Mouse (Mus musculus) midbrain, embryonic 12.5 days (tissue): ENCODE results near the gene 1500011B03Rik. TPM values are rescaled to one million over a fixed set of nuclear protein-coding genes. Genes with fewer than 3 reads are reported as not detected.

Experiments used
- ATAC-seq: fragments of 200-750 bp; cut with Nextera tagmentation; 2 replicates; pipeline ENCODE4 v1.8.0; 2017; ENCODE audit warnings: low read depth, moderate TSS enrichment, moderate library complexity; ENCODE audit not compliant: low FRiP score
- H3K27ac ChIP-seq: fragments of 300-500 bp; sonication (generic); replicated peaks from 2 replicates; pipeline ENCODE4 v1.5.1; 2016; ENCODE audit warnings: mild to moderate bottlenecking
- H3K27me3 ChIP-seq: fragments of 300-500 bp; sonication (generic); 2 replicates; pipeline ENCODE4 v1.6.1; 2016; ENCODE audit warnings: mild to moderate bottlenecking
- H3K36me3 ChIP-seq: fragments of 300-500 bp; sonication (generic); 2 replicates; pipeline ENCODE4 v1.6.1; 2016
- H3K4me1 ChIP-seq: fragments of 300-500 bp; sonication (generic); 2 replicates; pipeline ENCODE4 v1.6.1; 2016
- H3K4me2 ChIP-seq: fragments of 300-500 bp; sonication (generic); replicated peaks from 2 replicates; pipeline ENCODE4 v1.6.1; 2016; ENCODE audit warnings: mild to moderate bottlenecking, moderate library complexity
- H3K4me3 ChIP-seq: fragments of 300-500 bp; sonication (generic); 2 replicates; pipeline ENCODE4 v1.5.1; 2016; ENCODE audit warnings: mild to moderate bottlenecking
- H3K9ac ChIP-seq: fragments of 300-500 bp; sonication (generic); replicated peaks from 2 replicates; pipeline ENCODE4 v1.6.1; 2016; ENCODE audit warnings: mild to moderate bottlenecking, moderate library complexity
- H3K9me3 ChIP-seq: fragments of 300-500 bp; sonication (generic); 2 replicates; pipeline ENCODE4 v1.6.1; 2016; ENCODE audit warnings: mild to moderate bottlenecking
- WGBS: fragments of 180-500 bp; shearing (Covaris S2); methylation state at CpG from one replicate; pipeline ENCODE4 v1.1.7; 2016; 5-methylcytosine and 5-hydroxymethylcytosine counted together
- polyA plus RNA-seq: library from polyadenylated mRNA; unstranded; fragments of >200 nt; fragmentation: Nextera tagmentation; extraction: Ambion mirVana; gene quantifications from 2 replicates; pipeline ENCODE4 v1.2.1, GENCODE M21; 2016

The 1500011B03Rik gene
- polyA plus RNA-seq, 1 experiment from 2014 or later = 167 TPM

GRCm38 (mm10) chr5:114795653-114796052 lies 27.6 kb downstream of the 1500011B03Rik start:
- 53% methylated on average over 9 of the region's 9 CpGs for WGBS
- H3K9ac ChIP-seq = no peak overlapping the region
- 0 out of 2 replicates have a peak overlapping the region, but pooled peaks have one; percentile 30 for H3K27ac ChIP-seq
- no peak overlapping the region for H3K4me3 ChIP-seq
- H3K36me3 ChIP-seq = peaks cover 54% of the 10 kb centered on the region
- ATAC-seq = no peak
- H3K9me3 ChIP-seq = no peaks in the 10 kb centered on the region
- no peaks in the 10 kb centered on the region for H3K27me3 ChIP-seq
- 0 out of 2 replicates have a peak overlapping the region, but pooled peaks have one; percentile 1 for H3K4me2 ChIP-seq
- peaks cover 23% of the 10 kb centered on the region for H3K4me1 ChIP-seq

- H3K9ac ChIP-seq = 0 out of 2 replicates have a peak overlapping the region, but pooled peaks have one; percentile 16
- WGBS = 46% methylated on average over 9 of the region's 9 CpGs
- H3K4me1 ChIP-seq = peaks cover 23% of the 10 kb centered on the region
- no peak overlapping the region for H3K4me3 ChIP-seq
- H3K27ac ChIP-seq = 0 out of 2 replicates have a peak overlapping the region, but pooled peaks have one; percentile 30
- no peak for ATAC-seq
- peaks cover 54% of the 10 kb centered on the region for H3K36me3 ChIP-seq
- 0 out of 2 replicates have a peak overlapping the region, but pooled peaks have one; percentile 1 for H3K4me2 ChIP-seq
- H3K27me3 ChIP-seq = no peaks in the 10 kb centered on the region
- no peaks in the 10 kb centered on the region for H3K9me3 ChIP-seq
Observed at GRCm38 (mm10) chr5:114795231-114795630, 28.0 kb downstream of the 1500011B03Rik start.

DNA sequence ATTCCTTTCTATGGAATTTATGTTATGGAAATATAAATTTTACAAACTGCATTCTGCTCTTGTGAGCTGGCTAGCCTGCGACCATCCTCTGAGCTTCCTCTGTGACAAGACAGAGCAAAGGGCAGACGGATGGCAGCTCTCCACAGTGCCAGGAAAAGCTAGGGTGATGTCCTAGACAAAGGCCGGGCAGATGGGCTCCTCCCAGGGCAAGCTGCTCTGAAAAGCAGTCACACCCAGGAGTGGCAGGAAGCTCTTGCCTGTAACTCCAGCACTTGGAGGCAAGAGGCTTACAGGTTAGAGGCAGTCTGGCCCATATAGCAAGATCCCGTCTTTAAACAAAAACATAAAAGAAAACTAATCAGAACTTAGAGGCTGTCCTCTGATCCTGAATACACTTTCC lies 28.7 kb downstream of the 1500011B03Rik start:
- H3K27ac ChIP-seq = 0 out of 2 replicates have a peak overlapping the region, but pooled peaks have one; percentile 21
- ATAC-seq = no peak
- 66% methylated on average over 4 of the region's 4 CpGs for WGBS

GRCm38 (mm10) chr5:114793317-114793716 lies 30.0 kb downstream of the 1500011B03Rik start:
- H3K4me1 ChIP-seq = peaks cover 23% of the 10 kb centered on the region
- no peaks in the 10 kb centered on the region for H3K9me3 ChIP-seq
- H3K4me3 ChIP-seq = no peak overlapping the region
- WGBS = 73% methylated on average over 7 of the region's 7 CpGs
- no peaks in the 10 kb centered on the region for H3K27me3 ChIP-seq
- H3K36me3 ChIP-seq = peaks cover 48% of the 10 kb centered on the region
- H3K27ac ChIP-seq = no peak overlapping the region
- no peak overlapping the region for H3K9ac ChIP-seq
- no peak for ATAC-seq
- no peak overlapping the region for H3K4me2 ChIP-seq

More for the DNA sequence above, 28.7 kb downstream of the 1500011B03Rik start:
- peaks cover 52% of the 10 kb centered on the region for H3K36me3 ChIP-seq
- no peak overlapping the region for H3K9ac ChIP-seq
- H3K27me3 ChIP-seq = no peaks in the 10 kb centered on the region
- H3K4me2 ChIP-seq = no peak overlapping the region
- H3K9me3 ChIP-seq = no peaks in the 10 kb centered on the region
- peaks cover 23% of the 10 kb centered on the region for H3K4me1 ChIP-seq
- H3K4me3 ChIP-seq = no peak overlapping the region

- no peaks in the 10 kb centered on the region for H3K27me3 ChIP-seq
- H3K36me3 ChIP-seq = peaks cover 22% of the 10 kb centered on the region
- WGBS = 87% methylated on average over 5 of the region's 5 CpGs
- no peak overlapping the region for H3K9ac ChIP-seq
- H3K9me3 ChIP-seq = no peaks in the 10 kb centered on the region
- 0 out of 2 replicates have a peak, but pooled peaks cover 11% of the 10 kb centered on the region for H3K4me1 ChIP-seq
- no peak overlapping the region for H3K4me3 ChIP-seq
- H3K27ac ChIP-seq = no peak overlapping the region
- no peak overlapping the region for H3K4me2 ChIP-seq
- no peak for ATAC-seq
Observed at GRCm38 (mm10) chr5:114785196-114785595, 38.1 kb downstream of the 1500011B03Rik start.

DNA sequence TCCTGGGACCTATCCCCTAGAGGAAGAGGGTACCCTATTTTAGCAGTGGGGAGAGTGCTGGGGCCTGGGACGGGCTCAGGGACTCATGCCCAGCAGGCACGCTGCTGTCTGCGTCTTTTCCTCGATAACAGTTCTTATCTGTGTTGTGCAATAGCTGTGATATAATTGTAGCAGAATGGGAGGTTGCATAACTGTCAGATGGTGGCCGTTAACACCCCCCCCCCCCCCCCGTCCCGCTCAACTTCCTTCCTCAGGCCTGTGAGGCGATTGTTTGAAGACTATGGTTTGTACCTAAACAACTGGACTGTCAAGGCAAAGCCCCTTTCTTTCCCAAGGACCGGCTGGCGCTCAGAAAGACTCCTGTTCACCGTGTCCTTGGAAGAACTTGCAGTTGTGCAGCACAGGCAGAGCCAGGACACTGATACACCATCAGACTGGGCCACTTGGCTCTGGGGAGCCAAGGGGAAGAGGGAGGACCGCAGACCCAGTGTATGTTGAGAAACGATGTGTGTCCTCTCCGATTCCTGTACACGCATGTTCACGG lies 38.6 kb downstream of the 1500011B03Rik start:
- H3K9ac ChIP-seq = no peak overlapping the region
- no peaks in the 10 kb centered on the region for H3K9me3 ChIP-seq
- H3K4me2 ChIP-seq = no peak overlapping the region
- H3K36me3 ChIP-seq = peaks cover 21% of the 10 kb centered on the region
- no peaks in the 10 kb centered on the region for H3K27me3 ChIP-seq
- no peak overlapping the region for H3K4me3 ChIP-seq
- no peak overlapping the region for H3K27ac ChIP-seq
- H3K4me1 ChIP-seq = 0 out of 2 replicates have a peak, but pooled peaks cover 14% of the 10 kb centered on the region
- 90% methylated on average over 16 of the region's 16 CpGs for WGBS
- ATAC-seq = no peak

GRCm38 (mm10) chr5:114783405-114784163 lies 39.7 kb downstream of the 1500011B03Rik start:
- ATAC-seq = no peak

GRCm38 (mm10) chr5:114782991-114783390 lies 40.3 kb downstream of the 1500011B03Rik start:
- Histone ChIP-seq H3K4me3 (no peak overlapping the region), H3K27me3 (no peaks in the 10 kb centered on the region), H3K4me2 (no peak overlapping the region), H3K9ac (no peak overlapping the region), H3K27ac (no peak overlapping the region), H3K36me3 (peaks cover 11% of the 10 kb centered on the region), H3K9me3 (no peaks in the 10 kb centered on the region), H3K4me1 (0 out of 2 replicates have a peak, but pooled peaks cover 14% of the 10 kb centered on the region)
- ATAC-seq = no peak
- WGBS = 83% methylated on average over 9 of the region's 9 CpGs

More at GRCm38 (mm10) chr5:114783405-114784163, 39.7 kb downstream of the 1500011B03Rik start:
- no peak overlapping the region for H3K9ac ChIP-seq
- H3K27me3 ChIP-seq = no peaks in the 10 kb centered on the region
- H3K36me3 ChIP-seq = peaks cover 11% of the 10 kb centered on the region
- H3K9me3 ChIP-seq = no peaks in the 10 kb centered on the region
- 0 out of 2 replicates have a peak overlapping the region, but pooled peaks have one; percentile 20 for H3K27ac ChIP-seq
- no peak overlapping the region for H3K4me2 ChIP-seq
- H3K4me3 ChIP-seq = no peak overlapping the region
- H3K4me1 ChIP-seq = 0 out of 2 replicates have a peak, but pooled peaks cover 14% of the 10 kb centered on the region
- WGBS = 89% methylated on average over 12 of the region's 12 CpGs

DNA sequence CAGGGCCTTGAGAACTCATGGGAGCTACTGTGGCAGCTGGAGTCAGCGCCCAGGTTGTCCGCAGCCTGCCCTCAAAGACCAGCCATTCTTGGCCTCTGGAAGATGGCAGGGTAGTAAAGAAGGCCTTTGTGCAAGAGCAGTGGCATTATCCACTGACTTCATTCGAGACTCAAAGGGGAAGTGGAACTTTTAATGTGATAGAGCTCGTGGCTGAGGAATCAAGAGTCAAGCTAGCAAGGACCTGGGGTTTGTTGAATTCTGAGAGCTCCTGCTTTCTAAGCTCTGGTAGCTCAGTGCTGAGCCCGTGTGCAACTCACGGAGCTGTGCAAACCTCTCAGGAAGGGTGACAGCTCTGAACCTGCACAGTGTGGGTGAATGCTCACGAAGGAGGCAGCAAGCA lies 42.4 kb downstream of the 1500011B03Rik start:
- no peaks in the 10 kb centered on the region for H3K9me3 ChIP-seq
- no peak overlapping the region for H3K4me3 ChIP-seq
- H3K27ac ChIP-seq = no peak overlapping the region
- H3K9ac ChIP-seq = no peak overlapping the region
- no peaks in the 10 kb centered on the region for H3K36me3 ChIP-seq
- ATAC-seq = no peak
- H3K4me1 ChIP-seq = peaks cover 25% of the 10 kb centered on the region
- WGBS = 85% methylated on average over 7 of the region's 7 CpGs
- no peak overlapping the region for H3K4me2 ChIP-seq
- H3K27me3 ChIP-seq = no peaks in the 10 kb centered on the region

DNA sequence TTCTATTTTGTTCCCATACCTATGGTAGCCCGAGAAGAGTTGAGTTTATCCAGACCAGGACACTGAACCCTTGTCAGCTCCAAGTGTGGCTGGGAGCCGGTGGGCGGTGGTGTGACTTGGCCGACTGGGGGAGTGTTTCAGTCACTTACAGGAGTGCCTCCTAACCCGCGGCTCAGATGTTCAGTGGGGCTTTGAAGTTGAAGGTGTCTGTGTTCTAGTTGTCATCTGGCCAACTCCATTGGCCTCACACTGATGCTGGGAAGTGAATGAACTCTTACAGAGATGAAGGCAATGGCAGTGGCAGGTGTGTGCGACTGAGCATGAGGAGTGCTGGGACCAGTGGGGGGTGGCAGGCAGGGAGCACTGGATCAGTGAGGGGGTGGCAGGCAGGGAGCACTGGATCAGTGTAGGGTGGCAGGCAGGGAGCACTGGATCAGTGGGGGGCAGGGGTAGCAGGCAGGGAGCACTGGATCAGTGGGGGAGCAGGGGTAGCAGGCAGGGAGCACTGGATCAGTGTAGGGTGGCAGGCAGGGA lies 43.2 kb downstream of the 1500011B03Rik start:
- H3K4me2 ChIP-seq = no peak overlapping the region
- no peak for ATAC-seq
- no peaks in the 10 kb centered on the region for H3K9me3 ChIP-seq
- H3K4me3 ChIP-seq = no peak overlapping the region
- H3K4me1 ChIP-seq = peaks cover 29% of the 10 kb centered on the region
- no peak overlapping the region for H3K9ac ChIP-seq
- no peaks in the 10 kb centered on the region for H3K27me3 ChIP-seq
- no peaks in the 10 kb centered on the region for H3K36me3 ChIP-seq
- no peak overlapping the region for H3K27ac ChIP-seq
- WGBS = 90% methylated on average over 7 of the region's 7 CpGs

- Histone ChIP-seq H3K9ac (0 out of 2 replicates have a peak overlapping the region, but pooled peaks have one; percentile 24), H3K4me1 (peaks cover 37% of the 10 kb centered on the region), H3K9me3 (no peaks in the 10 kb centered on the region), H3K36me3 (no peaks in the 10 kb centered on the region), H3K27me3 (no peaks in the 10 kb centered on the region), H3K4me2 (peak overlapping the region; percentile 85), H3K27ac (no peak overlapping the region), H3K4me3 (peak overlapping the region; percentile 88)
- ATAC-seq = no peak
- WGBS = 68% methylated on average over 7 of the region's 7 CpGs
Observed at GRCm38 (mm10) chr5:114776174-114776573, 47.1 kb downstream of the 1500011B03Rik start.
